Mouse (Mus musculus): ENCODE results near the gene Cdca4. TPM values are rescaled to one million over a fixed set of nuclear protein-coding genes. Genes with fewer than 3 reads are reported as not detected.

The Cdca4 gene
- polyA plus RNA-seq, 1 experiment from 2014 or later: 23.5 TPM

- DNase-seq (ENCODE audit: low read depth, low spot score) (no peak), ATAC-seq (no peak)
- CTCF ChIA-PET: interaction anchor here (1.3 to 1.7 kb wide), 2 partner anchors 10 to 12 kb away, joined by 3 to 4 read pairs; no protein-coding TSS in a partner anchor
- POLR2A ChIA-PET: no interaction called here
- in situ Hi-C loops (cut with MboI; ENCODE audit: low pct_unique_long_range_greater_than_20kb): no loop called here
- TF ChIP-seq CTCF (IDR thresholded peaks at IDR 0.05): no peak
- no peaks in the 10 kb centered on the region for H3K27me3 ChIP-seq
These were observed 18.9 kb downstream of the Cdca4 start for GRCm38 (mm10) chr12:112810092-112810885.

- no peaks in the 10 kb centered on the region for H3K27me3 ChIP-seq
- TF ChIP-seq CTCF (IDR thresholded peaks at IDR 0.05): no peak
- POLR2A ChIA-PET: interaction anchor here (1.4 kb wide), 1 partner anchor 11 kb away, joined by 8 read pairs; no protein-coding TSS in a partner anchor
- ATAC-seq: no peak
- CTCF ChIA-PET: interaction anchor here (1.3 to 1.7 kb wide), 3 partner anchors 10 to 65 kb away, joined by 3 to 4 read pairs (median 3); no protein-coding TSS in a partner anchor
- in situ Hi-C loops (cut with MboI; ENCODE audit: low pct_unique_long_range_greater_than_20kb): no loop called here
- DNase-seq (ENCODE audit: low read depth, low spot score): no peak
These were observed 19.6 kb downstream of the Cdca4 start for GRCm38 (mm10) chr12:112809641-112810040.

- no peak for TF ChIP-seq CTCF (IDR thresholded peaks at IDR 0.05)
- in situ Hi-C loops (cut with MboI; ENCODE audit: low pct_unique_long_range_greater_than_20kb): no loop called here
- ATAC-seq: peak; percentile 74
- DNase-seq (ENCODE audit: low read depth, low spot score): no peak
- ChIA-PET POLR2A (interaction anchor here (0.8 to 1.4 kb wide), 2 partner anchors 11 to 22 kb away, joined by 5 to 8 read pairs; no protein-coding TSS in a partner anchor), CTCF (interaction anchor here (1.2 to 1.7 kb wide), 5 partner anchors 7 to 64 kb away, joined by 3 to 4 read pairs (median 3); no protein-coding TSS in a partner anchor)
- H3K27me3 ChIP-seq: no peaks in the 10 kb centered on the region
These were observed 20.4 kb downstream of the Cdca4 start, which contains the start of gene Clba1 for GRCm38 (mm10) chr12:112808587-112809364. Clba1 (plus strand) TSS chr12:112808937.

DNA sequence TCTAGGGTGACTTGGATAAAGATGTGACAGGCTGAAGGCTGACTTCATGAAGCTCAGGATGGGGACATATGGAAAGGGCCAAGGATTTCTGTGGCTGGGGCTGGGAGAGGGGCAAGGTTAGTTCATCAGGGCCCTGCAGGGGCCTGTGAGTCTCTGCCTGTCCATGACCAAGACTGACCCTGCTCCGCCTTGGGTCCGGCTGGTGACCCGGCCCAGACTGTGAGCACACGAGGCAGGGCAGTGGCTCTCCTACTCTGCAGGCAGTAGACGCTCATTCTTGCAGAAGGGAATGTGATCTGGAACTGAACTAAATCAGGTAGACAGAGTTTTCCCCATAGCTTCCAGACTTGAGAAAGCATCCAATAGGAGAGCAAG, 21.0 kb downstream of the Cdca4 start:
- no peak for ATAC-seq
- POLR2A ChIA-PET: interaction anchor here (0.8 kb wide), 1 partner anchor 22 kb away, joined by 5 read pairs; no protein-coding TSS in a partner anchor

DNA sequence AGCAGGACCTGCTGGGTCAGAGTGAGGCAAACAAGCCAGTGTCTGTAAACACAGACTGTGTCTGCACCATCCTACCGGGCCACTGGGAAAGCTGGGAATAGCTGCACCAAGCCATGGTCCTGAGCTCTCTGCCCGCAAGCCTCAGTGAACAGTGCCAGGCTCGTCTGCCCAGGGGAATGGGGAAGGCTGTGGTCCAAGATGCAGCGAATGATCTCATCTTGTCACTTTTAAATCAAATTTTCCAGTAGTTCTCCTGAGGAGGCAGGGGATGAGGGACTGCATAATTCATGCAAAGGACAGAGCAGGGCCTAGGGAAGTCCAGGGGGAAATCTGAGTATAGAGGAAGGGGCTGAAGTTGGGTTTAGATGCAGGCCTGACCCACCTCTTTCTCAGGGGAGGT, 21.4 kb downstream of the Cdca4 start:
- CTCF ChIA-PET: interaction anchor here (1.2 to 1.3 kb wide), 2 partner anchors 8 to 61 kb away, joined by 3 read pairs; no protein-coding TSS in a partner anchor
- in situ Hi-C loops (cut with MboI; ENCODE audit: low pct_unique_long_range_greater_than_20kb): no loop called here
- POLR2A ChIA-PET: no interaction called here
- ATAC-seq (no peak), DNase-seq (ENCODE audit: low read depth, low spot score) (no peak)
- no peaks in the 10 kb centered on the region for H3K27me3 ChIP-seq
- no peak for TF ChIP-seq CTCF (IDR thresholded peaks at IDR 0.05)

More for the DNA sequence above, 21.0 kb downstream of the Cdca4 start:
- CTCF ChIA-PET: interaction anchor here (1.2 to 1.3 kb wide), 2 partner anchors 8 to 61 kb away, joined by 3 read pairs; no protein-coding TSS in a partner anchor
- in situ Hi-C loops (cut with MboI; ENCODE audit: low pct_unique_long_range_greater_than_20kb): no loop called here
- no peaks in the 10 kb centered on the region for H3K27me3 ChIP-seq
- no peak for DNase-seq (ENCODE audit: low read depth, low spot score)
- no peak for TF ChIP-seq CTCF (IDR thresholded peaks at IDR 0.05)

DNA sequence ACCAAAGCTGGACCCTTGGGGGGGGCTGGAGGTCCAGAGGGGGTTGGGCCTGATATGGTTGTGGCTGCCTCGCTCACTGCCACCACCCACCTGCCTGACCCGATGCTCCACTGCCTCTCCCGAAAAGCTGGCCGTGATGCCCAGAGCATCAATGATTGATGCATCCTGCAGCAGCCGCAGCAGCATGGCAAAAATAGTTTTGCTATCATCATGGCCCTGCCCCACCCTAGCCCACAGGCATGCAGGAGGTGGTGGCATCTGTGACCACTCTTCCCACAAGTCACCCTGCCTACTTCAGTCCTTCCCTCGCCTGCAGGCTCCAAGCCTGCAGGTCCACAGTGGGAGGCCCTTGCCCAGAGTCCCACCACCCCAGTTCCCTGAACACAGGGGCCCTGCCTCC, 23.2 kb downstream of the Cdca4 start:
- ATAC-seq (no peak), DNase-seq (ENCODE audit: low read depth, low spot score) (no peak)
- ChIA-PET POLR2A (no interaction called here), CTCF (no interaction called here)
- H3K27me3 ChIP-seq: no peaks in the 10 kb centered on the region
- in situ Hi-C loops (cut with MboI; ENCODE audit: low pct_unique_long_range_greater_than_20kb): no loop called here
- no peak for TF ChIP-seq CTCF (IDR thresholded peaks at IDR 0.05)

GRCm38 (mm10) chr12:112804046-112804445, 25.2 kb downstream of the Cdca4 start:
- no peaks in the 10 kb centered on the region for H3K27me3 ChIP-seq
- ATAC-seq (no peak), DNase-seq (ENCODE audit: low read depth, low spot score) (no peak)
- ChIA-PET POLR2A (no interaction called here), CTCF (interaction anchor here (0.5 kb wide), 1 partner anchor 80 kb away, joined by 3 read pairs; no protein-coding TSS in a partner anchor)
- TF ChIP-seq CTCF (IDR thresholded peaks at IDR 0.05): no peak
- in situ Hi-C loops (cut with MboI; ENCODE audit: low pct_unique_long_range_greater_than_20kb): no loop called here

GRCm38 (mm10) chr12:112802917-112803316, 26.3 kb downstream of the Cdca4 start:
- ChIA-PET POLR2A (no interaction called here), CTCF (interaction anchor here (0.9 kb wide), 1 partner anchor 38 kb away, joined by 3 read pairs; no protein-coding TSS in a partner anchor)
- TF ChIP-seq CTCF (IDR thresholded peaks at IDR 0.05): no peak
- in situ Hi-C loops (cut with MboI; ENCODE audit: low pct_unique_long_range_greater_than_20kb): no loop called here
- H3K27me3 ChIP-seq: no peaks in the 10 kb centered on the region
- ATAC-seq (no peak), DNase-seq (ENCODE audit: low read depth, low spot score) (no peak)

DNA sequence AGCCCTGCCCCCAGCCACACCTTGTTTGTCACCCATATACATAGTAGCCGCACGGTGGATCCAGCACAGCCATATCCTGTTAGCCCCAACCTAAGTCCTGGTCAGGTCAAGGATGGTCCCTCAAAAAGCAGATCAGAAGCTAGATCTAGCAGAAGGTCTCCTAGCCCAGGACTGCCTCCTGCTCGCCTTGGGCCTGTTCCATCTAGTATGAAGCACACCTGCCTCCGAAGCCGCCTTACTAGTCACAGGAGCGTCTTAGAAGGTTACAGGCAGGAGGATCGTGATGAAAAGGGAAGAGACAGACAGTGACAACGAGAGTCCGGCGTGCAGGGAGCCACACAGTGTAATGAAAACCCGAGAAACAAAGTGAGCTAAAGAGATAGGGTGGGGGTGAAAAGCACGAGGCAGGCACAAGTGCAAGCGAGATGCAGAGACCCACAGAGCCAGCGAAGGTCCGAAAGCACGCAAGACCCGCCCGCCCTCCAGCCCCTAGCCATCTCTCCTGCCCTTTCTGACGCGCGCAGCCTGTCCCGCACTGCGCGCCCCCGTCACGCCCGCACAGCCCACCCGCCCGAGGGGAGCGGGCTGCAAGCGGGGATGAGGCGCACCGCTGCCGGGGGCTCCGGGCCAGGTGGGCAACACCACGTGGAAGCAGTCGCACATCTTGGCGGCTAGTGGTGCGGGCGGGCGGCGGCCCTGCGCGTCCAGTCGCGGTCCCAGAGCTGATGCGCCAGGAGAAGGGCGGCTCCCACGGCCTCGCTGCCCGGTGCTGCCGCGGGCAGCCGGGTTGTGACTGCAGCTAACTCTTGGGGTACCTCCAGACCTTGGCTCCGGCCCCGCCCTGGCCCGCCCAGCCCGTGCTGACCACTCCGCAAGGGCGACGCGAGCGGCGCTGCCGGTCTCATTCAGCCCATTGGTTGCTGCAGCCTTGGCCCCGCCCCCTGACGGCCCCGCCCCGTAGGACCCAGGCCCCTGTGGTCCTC, 27.1 kb downstream of the Cdca4 start, which contains the start of gene Ahnak2:
Ahnak2 (minus strand) TSS at position 794 of the 983 bp plus-strand sequence.
- ChIA-PET POLR2A (no interaction called here), CTCF (no interaction called here)
- ATAC-seq (no peak), DNase-seq (ENCODE audit: low read depth, low spot score) (no peak)
- in situ Hi-C loops (cut with MboI; ENCODE audit: low pct_unique_long_range_greater_than_20kb): no loop called here
- no peaks in the 10 kb centered on the region for H3K27me3 ChIP-seq
- TF ChIP-seq CTCF (IDR thresholded peaks at IDR 0.05): no peak
